Mouse (Mus musculus) kidney, postnatal 0 days (tissue): ENCODE results near the gene Bpifb4. TPM values are rescaled to one million over a fixed set of nuclear protein-coding genes. Genes with fewer than 3 reads are reported as not detected.

Experiments
- ATAC-seq: fragments of 200-750 bp; cut with Nextera tagmentation; replicated peaks from 2 replicates; pipeline ENCODE4 v1.8.0; 2017; ENCODE audit warnings: low read depth, moderate number of reproducible peaks, moderate TSS enrichment, moderate library complexity; ENCODE audit not compliant: low FRiP score
- DNase-seq: peaks from one replicate; pipeline ENCODE4 v3.0.0-alpha.2; 2016; ENCODE audit warnings: low spot score
- H3K27ac ChIP-seq: fragments of 300-500 bp; sonication (generic); 2 replicates; pipeline ENCODE4 v1.5.1; 2014; ENCODE audit warnings: mild to moderate bottlenecking
- H3K27me3 ChIP-seq: fragments of 300-500 bp; sonication (generic); 2 replicates; pipeline ENCODE4 v1.6.1; 2014; ENCODE audit warnings: low read length, mixed read lengths; ENCODE audit not compliant: insufficient read depth
- H3K36me3 ChIP-seq: fragments of 300-500 bp; sonication (generic); 2 replicates; pipeline ENCODE4 v1.6.1; 2014; ENCODE audit warnings: low read length, mixed read lengths; ENCODE audit not compliant: insufficient read depth
- H3K4me1 ChIP-seq: fragments of 300-500 bp; sonication (generic); replicated peaks from 2 replicates; pipeline ENCODE4 v1.6.1; 2014; ENCODE audit warnings: antibody characterized with exemption, low read length, mixed read lengths; ENCODE audit not compliant: insufficient read depth
- H3K4me2 ChIP-seq: fragments of 300-500 bp; sonication (generic); 2 replicates; pipeline ENCODE4 v1.6.1; 2014; ENCODE audit warnings: mild to moderate bottlenecking, low read length, moderate library complexity, mixed read lengths
- H3K4me3 ChIP-seq: fragments of 300-500 bp; sonication (generic); replicated peaks from 2 replicates; pipeline ENCODE4 v1.5.1; 2014; ENCODE audit warnings: low read depth, low read length
- H3K9ac ChIP-seq: fragments of 300-500 bp; sonication (generic); 2 replicates; pipeline ENCODE4 v1.6.1; 2014; ENCODE audit warnings: low read depth, low read length
- H3K9me3 ChIP-seq: fragments of 300-500 bp; sonication (generic); replicated peaks from 2 replicates; pipeline ENCODE4 v1.6.1; 2016; ENCODE audit warnings: low read length, inconsistent platforms, mixed read lengths
- CTCF ChIP-seq: IDR thresholded peaks from 2 replicates; pipeline ENCODE4 v1.5.1; 2016; ENCODE audit warnings: antibody characterized with exemption, low read depth, mild to moderate bottlenecking, moderate library complexity
- WGBS: fragments of 180-500 bp; shearing (Covaris S2); extraction: QIAGEN DNeasy Blood & Tissue Kit; methylation state at CpG from one replicate; pipeline ENCODE4 v1.1.7; 2014; 5-methylcytosine and 5-hydroxymethylcytosine counted together
- polyA plus RNA-seq: library from polyadenylated mRNA; unstranded; fragments of >200 nt; fragmentation: Nextera tagmentation; extraction: Ambion mirVana; gene quantifications from 2 replicates; pipeline ENCODE4 v1.2.1, GENCODE M21; 2015

Bpifb4 gene
- polyA plus RNA-seq, 1 experiment from 2014 or later: not detected

DNA sequence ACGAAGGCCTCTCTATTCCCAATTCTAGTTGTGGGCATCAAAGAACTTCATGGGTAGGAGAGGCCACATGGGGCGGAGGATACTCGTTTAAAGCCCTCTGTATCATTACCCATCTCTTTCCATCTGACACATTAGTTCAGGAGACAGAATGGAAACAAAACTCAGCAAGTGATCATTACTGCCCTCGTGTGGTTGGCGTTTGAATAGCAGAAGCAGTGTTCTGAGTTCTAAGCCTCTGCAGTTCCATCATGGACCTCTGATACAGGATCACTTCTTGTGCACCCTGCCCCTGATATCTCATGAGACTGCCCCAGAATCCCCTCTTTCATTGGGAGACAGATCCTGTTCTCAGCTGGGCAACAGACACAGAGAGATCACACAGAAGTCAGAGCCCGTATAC, 14.9 kb downstream of the Bpifb4 start:
- Histone ChIP-seq H3K36me3 (no peaks in the 10 kb centered on the region), H3K27me3 (no peaks in the 10 kb centered on the region), H3K27ac (no peak overlapping the region), H3K4me3 (no peak overlapping the region), H3K9ac (no peak overlapping the region), H3K4me2 (no peak overlapping the region), H3K4me1 (no peaks in the 10 kb centered on the region), H3K9me3 (no peaks in the 10 kb centered on the region)
- DNase-seq: peak; percentile 46
- WGBS: 27% methylated on average over 6 of the region's 6 CpGs
- TF ChIP-seq CTCF: peak; percentile 77
- no peak for ATAC-seq

DNA sequence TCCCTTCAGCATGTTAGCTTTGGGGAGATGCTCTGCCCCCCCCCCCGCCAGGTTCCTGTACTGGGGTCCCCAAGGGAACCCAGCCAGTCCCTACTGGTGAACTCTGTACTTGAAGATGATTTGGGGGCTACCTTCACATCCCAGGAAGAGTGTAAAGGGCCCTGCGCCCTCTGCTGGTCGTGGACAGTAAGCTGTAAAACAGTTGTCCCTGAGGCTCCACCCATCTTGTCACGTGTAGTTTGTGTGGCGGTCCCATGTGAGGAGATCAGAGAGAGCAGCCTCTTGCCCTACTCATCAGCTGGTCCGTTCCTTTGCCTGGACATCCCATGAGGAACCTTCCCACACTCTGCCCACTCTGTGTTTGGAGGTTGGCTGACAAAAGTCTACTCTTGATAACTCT, 15.8 kb downstream of the Bpifb4 start:
- H3K27ac ChIP-seq: no peak overlapping the region
- no peaks in the 10 kb centered on the region for H3K27me3 ChIP-seq
- no peaks in the 10 kb centered on the region for H3K36me3 ChIP-seq
- WGBS: 11% methylated on average over 6 of the region's 6 CpGs
- peak; percentile 56; the same call in 1 of the 2 replicates for ATAC-seq
- peak; percentile 79 for TF ChIP-seq CTCF
- H3K4me2 ChIP-seq: peak overlapping the region; percentile 34; the same call in 1 of the 2 replicates
- no peak overlapping the region for H3K4me3 ChIP-seq
- peak; percentile 75 for DNase-seq
- no peaks in the 10 kb centered on the region for H3K9me3 ChIP-seq
- H3K9ac ChIP-seq: no peak overlapping the region
- H3K4me1 ChIP-seq: no peaks in the 10 kb centered on the region

DNA sequence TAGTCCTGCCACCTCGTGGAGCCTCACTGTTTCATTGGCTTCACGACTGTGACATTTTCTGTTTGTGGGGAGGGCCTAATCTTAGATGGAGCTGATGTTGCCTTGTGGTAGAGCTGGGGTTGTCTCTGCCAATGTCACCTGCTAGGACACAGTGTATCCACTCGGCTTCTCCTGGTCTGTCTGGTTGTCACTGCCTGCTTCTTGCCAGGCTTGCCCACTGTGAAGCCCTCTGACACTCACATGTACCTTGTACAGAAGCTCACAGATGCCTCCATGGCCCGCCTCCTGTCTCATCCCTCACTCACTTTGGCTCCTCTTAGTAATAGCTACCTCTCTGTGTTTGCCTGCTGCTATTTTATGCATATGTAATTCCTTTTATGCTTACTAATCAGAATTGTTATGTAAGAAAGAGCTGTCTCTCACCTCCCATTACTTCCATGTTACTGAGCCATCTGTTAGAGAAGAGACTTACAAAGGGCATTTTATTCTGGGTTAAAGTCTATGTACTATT, 24.9 kb downstream of the Bpifb4 start:
- no peaks in the 10 kb centered on the region for H3K36me3 ChIP-seq
- WGBS: 64% methylated on average over 4 of the region's 4 CpGs
- no peak for TF ChIP-seq CTCF
- no peak overlapping the region for H3K4me3 ChIP-seq
- H3K27ac ChIP-seq: no peak overlapping the region
- no peak for DNase-seq
- no peaks in the 10 kb centered on the region for H3K9me3 ChIP-seq
- no peak overlapping the region for H3K4me2 ChIP-seq
- no peak overlapping the region for H3K9ac ChIP-seq
- ATAC-seq: no peak
- H3K4me1 ChIP-seq: no peaks in the 10 kb centered on the region
- H3K27me3 ChIP-seq: no peaks in the 10 kb centered on the region

DNA sequence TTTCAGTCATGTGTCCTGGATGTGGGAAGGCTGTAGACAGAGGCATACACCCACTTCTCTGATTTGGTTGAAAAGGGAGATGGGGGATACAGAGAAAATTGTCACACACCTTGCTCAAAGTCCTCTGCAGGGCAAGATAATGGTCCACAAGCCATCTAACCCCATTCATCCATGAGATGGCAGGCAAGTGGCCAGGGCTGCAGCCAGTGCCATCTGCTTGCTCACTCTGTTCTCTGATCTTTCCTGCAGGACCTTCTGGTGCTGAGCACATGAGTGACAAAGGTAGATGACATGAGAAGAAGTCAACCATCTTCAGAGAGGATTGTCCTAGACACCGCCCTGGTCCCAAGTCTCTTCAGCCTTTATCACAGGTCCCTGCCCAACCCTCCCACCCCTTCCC, 25.3 kb downstream of the Bpifb4 start:
- no peak overlapping the region for H3K27ac ChIP-seq
- TF ChIP-seq CTCF: no peak
- no peaks in the 10 kb centered on the region for H3K9me3 ChIP-seq
- H3K4me3 ChIP-seq: no peak overlapping the region
- H3K4me1 ChIP-seq: no peaks in the 10 kb centered on the region
- no peak overlapping the region for H3K4me2 ChIP-seq
- ATAC-seq (no peak), DNase-seq (no peak)
- H3K36me3 ChIP-seq: no peaks in the 10 kb centered on the region
- 96% methylated on average over 1 of the region's 1 CpGs for WGBS
- no peak overlapping the region for H3K9ac ChIP-seq
- H3K27me3 ChIP-seq: no peaks in the 10 kb centered on the region

DNA sequence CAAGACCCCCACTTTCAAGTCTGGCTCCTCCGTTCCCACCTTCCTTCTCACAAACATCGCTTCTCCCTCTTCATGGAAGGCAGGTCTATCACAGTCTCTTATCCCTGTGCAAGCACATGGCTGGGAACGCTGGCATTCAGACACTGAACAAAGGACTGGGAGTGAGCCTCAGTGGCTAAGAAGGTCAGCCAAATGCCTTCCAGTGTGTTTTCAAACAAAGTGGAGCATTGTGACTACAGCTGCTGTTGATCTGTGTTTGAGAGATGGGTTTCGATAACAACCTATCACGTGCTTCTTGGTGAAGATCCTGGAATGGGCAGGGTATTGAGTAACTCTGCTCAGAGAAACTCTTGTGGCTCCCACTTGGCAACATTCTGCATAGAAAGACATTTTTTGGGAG, 32.2 kb downstream of the Bpifb4 start:
- no peak overlapping the region for H3K27ac ChIP-seq
- H3K4me1 ChIP-seq: no peaks in the 10 kb centered on the region
- H3K4me2 ChIP-seq: no peak overlapping the region
- no peak for TF ChIP-seq CTCF
- ATAC-seq (no peak), DNase-seq (no peak)
- WGBS: 81% methylated on average over 5 of the region's 5 CpGs
- H3K9ac ChIP-seq: no peak overlapping the region
- no peaks in the 10 kb centered on the region for H3K27me3 ChIP-seq
- no peaks in the 10 kb centered on the region for H3K9me3 ChIP-seq
- H3K4me3 ChIP-seq: no peak overlapping the region
- H3K36me3 ChIP-seq: no peaks in the 10 kb centered on the region

DNA sequence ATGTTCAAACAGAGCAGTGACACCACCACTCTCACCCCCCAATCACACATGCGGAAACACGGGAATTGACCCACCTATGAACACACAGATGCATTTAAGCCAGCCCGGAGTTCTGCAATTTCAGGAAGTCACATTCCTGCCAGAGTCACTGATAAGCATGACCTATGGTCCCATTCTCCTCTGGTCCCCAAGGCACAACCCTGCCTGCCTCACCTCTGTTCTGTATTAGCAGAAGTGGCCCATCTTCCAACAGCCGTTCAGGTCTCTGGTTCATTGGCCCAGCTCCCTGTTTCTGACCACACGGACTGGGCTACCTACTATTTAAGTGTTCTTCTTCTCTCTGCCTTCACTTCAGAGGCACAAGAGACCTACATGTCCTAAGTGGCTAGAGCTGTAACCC, 36.6 kb downstream of the Bpifb4 start, which contains the start of gene Bpifa6:
Gene Bpifa6, plus strand, starts transcription at position 364 of the 400 bp plus-strand sequence.
- Histone ChIP-seq H3K4me3 (no peak within 1 kb of the TSS), H3K4me2 (no peak within 1 kb of the TSS), H3K4me1 (no peaks in the 10 kb centered on the region), H3K9ac (no peak within 1 kb of the TSS), H3K9me3 (no peaks in the 10 kb centered on the region), H3K27ac (no peak within 1 kb of the TSS), H3K36me3 (no peaks in the 10 kb centered on the region), H3K27me3 (no peaks in the 10 kb centered on the region)
- DNase-seq (no peak), ATAC-seq (no peak)
- no peak for TF ChIP-seq CTCF
- 64% methylated on average over 5 of the region's 5 CpGs for WGBS

DNA sequence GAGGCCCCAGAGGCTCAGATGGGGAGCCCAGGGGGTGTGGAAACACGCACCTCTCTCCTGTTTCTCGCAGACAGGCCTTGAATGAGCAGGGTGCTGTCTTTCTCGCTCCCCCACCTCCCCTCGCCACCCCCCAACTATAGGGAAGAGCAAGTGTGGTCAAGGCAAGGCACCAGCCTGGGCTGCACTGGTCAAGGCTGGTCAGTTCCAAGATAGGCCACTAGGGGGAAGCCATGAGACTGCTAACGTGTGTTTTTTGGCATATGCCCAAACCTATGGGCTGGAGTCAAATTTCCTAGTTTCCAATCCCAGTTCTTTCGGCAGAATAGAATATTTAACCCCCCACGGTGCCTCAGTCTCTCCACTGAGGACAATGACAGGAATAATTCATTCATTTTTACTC, 57.8 kb downstream of the Bpifb4 start:
- TF ChIP-seq CTCF: peak; percentile 95
- no peak for ATAC-seq
- WGBS: 2% methylated on average over 7 of the region's 7 CpGs

More for the DNA sequence above, 57.8 kb downstream of the Bpifb4 start:
- Histone ChIP-seq H3K9ac (no peak overlapping the region), H3K9me3 (no peaks in the 10 kb centered on the region), H3K27me3 (no peaks in the 10 kb centered on the region), H3K4me3 (no peak overlapping the region), H3K4me1 (no peaks in the 10 kb centered on the region), H3K27ac (no peak overlapping the region), H3K4me2 (no peak overlapping the region), H3K36me3 (no peaks in the 10 kb centered on the region)
- peak; percentile 76 for DNase-seq
